Mouse (Mus musculus) CD4-positive, CD25-positive, alpha-beta regulatory T cell, adult 4 months (primary cell): ENCODE measurements around the gene Arfgap2. TPM values are rescaled to one million over a fixed set of nuclear protein-coding genes. Genes with fewer than 3 reads are reported as not detected.

Experiments used
- ATAC-seq: one replicate; pipeline ENCODE4 v1.8.0; 2017
- polyA plus RNA-seq, 2 experiments: library from polyadenylated mRNA; unstranded; fragments of 100-300 nt; shearing (Covaris generic); gene quantifications; one replicate each; pipeline ENCODE4 v1.2.1; 2017

Arfgap2 gene
- polyA plus RNA-seq = 100 to 1,000 TPM in 1 of 2 experiments, 10 to 100 TPM in 1; 87.2 to 143 TPM

DNA sequence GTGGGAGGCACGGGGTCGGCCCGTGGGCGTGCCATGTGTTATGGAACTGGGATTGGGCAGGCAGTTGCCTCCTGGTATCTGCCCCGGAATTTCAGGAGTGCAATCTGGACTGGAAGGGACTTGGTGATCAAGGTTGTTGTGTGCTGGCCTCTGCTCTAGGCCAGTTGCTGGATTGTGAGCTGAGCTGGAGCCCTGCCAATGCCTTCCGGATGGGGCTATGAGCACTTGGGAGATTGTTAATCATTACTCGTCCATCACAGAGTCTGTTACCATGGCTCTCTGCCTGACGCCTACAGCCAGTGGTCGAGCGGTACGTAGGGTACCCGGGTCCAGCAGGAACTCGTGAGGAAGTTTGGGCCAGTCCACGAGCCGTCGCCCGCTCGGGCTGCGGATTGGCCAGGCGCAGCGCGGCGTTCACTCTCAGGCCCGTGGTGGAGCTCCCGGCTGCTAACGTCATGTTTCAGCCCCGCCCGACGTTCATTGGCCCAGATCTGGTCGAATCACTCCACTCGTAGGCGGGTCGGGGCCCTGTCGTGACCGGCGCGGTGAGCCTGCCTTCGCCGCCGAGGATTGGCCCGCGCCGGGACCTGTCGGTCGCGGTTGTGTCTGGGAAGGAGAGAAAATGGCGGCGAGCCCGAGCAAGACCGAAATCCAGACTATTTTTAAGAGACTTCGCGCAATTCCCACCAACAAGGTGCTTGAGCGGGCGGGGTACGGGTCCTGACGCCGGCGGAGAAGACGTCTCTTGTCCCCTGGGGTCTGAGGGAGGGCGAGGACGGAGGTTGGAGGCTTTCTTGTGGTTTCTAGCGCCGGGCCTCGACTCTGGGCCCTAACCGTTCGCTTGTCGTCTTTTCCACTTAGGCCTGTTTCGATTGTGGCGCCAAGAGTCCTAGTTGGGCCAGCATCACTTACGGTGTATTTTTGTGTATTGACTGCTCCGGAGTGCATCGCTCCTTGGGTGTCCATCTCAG, at the start of gene Arfgap2:
Gene Arfgap2, plus strand, starts transcription at position 264 of the 971 bp plus-strand sequence.
- peak; percentile 99 for ATAC-seq

DNA sequence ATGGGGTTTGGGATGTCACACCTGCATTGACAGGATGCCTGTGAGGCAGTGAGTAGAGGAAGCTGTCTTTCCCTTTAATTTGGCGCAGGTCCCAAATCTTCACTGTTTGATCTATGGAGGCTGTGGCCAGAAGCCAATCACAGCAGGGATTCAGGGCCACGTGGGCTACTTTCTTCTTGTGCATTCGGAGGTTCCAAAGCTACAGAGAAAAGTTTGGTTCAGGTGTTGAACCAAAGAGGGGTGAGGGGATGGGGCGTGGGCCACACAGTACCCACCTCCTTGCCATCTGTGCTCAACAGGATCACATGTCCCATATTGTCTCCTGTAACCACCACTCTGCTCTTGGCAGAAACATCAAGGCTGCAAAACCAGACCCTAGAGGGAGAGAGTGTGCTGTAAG, 47.7 kb upstream of the Arfgap2 start:
- no peak for ATAC-seq

- no peak for ATAC-seq
Measured at GRCm38 (mm10) chr2:91220501-91220900, 44.3 kb upstream of the Arfgap2 start.

DNA sequence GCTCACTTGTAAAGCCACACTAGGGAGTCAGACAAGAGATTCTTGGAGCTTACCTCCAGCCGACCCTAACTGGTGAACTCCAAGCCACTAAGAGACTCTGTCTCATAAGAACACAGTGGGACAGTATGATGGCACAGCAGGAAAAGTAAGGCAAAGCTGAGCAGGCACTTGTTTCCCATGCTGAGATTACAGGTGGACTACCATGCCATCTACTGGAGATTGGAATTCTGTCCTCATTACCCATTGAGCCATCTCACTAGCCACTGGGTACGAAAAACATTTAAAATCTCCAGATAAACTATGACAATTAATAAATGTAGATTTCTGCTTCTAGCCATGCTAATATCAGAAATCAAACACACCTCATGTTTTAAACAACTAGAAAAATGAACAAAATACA, 41.2 kb upstream of the Arfgap2 start:
- ATAC-seq = no peak

DNA sequence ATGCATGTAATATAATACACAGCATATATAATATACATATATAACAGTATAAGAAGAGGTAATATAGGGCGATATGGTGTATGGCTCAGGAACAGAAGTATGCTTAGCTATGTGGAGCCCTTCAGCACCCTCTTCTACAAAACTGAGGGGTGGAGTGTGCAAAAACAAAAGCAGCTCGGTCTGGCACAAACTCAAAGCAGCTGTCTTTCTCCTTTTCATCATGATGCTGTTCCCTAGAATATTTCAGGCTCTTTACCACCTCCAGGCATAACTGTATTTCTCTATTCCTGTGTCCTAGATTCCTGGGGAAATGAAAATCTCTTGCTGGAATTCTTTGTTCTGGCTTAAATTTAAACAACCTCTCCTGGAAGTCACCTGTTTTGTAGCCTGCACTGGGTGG, 35.0 kb upstream of the Arfgap2 start:
- no peak for ATAC-seq

GRCm38 (mm10) chr2:91236601-91237510, 27.9 kb upstream of the Arfgap2 start, which contains the start of gene Ddb2:
Gene Ddb2 (minus strand): TSS chr2:91236982.
- peak; percentile 91 for ATAC-seq

DNA sequence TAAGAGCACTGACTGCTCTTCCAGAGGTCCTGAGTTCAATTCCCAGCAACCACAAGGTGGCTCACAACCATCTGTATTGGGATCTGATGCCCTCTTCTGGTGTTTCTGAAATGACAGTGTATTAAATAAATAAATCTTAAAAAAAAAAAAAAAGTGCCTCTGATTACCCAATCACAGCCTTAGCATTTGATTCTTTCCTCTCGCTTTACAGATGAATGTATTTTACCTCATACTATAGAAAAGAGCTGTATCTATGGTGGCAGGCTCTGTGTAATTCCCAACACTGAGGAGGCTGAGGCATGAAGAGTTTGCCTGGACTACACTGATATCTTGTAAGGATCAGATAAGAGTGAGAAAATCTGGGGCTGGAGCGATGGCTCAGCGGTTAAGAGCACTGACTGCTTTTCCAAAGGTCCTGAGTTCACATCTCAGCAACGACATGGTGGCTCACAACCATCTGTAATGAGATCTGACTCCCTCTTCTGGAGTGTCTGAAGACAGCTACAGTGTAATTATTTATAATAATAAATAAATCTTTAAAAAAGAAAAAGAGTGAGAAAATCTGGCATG, 27.2 kb upstream of the Arfgap2 start:
- peak; percentile 21 for ATAC-seq

DNA sequence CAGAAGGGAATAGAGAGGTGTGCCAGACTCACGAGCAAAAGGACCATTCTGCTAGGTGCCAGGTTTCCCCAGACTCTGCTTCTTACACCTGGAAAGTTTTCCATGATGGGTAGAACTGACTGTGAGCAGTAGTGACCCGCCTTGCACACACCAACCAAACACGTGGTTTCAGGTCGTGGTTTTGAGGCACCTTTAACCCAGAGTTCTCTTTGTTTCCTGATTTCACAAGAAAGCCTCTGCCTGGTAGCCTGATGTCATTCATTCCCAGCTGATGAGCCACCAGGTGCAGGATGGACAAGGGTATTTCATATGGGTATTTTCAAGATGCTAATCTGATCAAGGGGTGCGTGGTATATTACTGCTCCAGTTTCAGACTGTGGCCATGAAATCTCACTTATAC, 22.2 kb upstream of the Arfgap2 start:
- peak; percentile 58 for ATAC-seq

GRCm38 (mm10) chr2:91243416-91243815, 21.4 kb upstream of the Arfgap2 start:
- no peak for ATAC-seq

DNA sequence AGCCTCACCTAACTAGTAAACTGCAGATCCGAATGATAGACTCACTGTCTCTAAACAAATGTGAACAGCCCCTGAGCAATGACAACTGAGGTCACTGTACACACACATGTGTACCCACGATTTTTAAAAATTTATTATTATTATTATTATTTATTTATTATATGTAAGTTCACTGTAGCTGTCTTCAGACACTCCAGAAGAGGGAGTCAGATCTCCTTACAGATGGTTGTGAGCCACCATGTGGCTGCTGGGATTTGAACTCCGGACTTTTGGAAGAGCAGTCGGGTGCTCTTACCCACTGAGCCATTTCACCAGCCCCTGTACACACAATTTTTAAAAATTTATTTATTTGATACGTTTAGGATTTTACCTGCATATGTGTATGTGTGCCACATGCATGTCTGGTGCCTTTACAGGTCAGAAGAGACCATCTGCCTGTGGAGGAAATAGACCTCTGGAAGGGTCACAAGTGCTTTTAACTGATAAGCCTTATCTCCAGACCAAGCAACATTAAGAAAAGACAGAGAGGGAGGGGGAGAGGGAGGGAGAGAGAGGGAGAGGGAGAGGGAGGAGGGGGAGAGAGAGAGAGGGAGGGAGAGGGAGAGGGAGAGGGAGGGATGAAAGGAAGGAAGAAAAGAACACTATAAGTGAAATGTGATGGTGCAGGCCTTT, 20.1 kb upstream of the Arfgap2 start:
- no peak for ATAC-seq

- ATAC-seq = no peak
Measured at GRCm38 (mm10) chr2:91248366-91248765, 16.4 kb upstream of the Arfgap2 start.

DNA sequence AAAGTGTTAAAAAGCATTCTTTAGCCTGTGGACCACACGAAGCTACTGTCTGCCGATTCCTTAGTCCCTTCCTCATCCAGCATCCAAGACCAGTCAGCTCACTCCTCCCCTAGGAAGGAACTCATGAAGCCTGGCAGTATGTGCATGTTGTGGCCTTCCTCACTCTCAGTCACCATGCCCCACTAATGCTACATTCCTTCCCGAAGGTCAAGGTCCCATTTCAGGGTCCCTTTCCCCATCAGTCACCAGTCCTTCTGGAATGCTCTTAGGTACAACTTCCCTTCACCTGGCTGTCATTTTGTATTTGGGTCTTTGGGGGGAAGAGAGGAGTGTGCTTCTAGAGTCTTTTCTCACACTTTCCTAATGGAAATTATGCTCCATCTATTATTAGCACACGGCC, 12.8 kb upstream of the Arfgap2 start:
- no peak for ATAC-seq

- ATAC-seq = no peak
Measured at GRCm38 (mm10) chr2:91252512-91252911, 12.3 kb upstream of the Arfgap2 start.

DNA sequence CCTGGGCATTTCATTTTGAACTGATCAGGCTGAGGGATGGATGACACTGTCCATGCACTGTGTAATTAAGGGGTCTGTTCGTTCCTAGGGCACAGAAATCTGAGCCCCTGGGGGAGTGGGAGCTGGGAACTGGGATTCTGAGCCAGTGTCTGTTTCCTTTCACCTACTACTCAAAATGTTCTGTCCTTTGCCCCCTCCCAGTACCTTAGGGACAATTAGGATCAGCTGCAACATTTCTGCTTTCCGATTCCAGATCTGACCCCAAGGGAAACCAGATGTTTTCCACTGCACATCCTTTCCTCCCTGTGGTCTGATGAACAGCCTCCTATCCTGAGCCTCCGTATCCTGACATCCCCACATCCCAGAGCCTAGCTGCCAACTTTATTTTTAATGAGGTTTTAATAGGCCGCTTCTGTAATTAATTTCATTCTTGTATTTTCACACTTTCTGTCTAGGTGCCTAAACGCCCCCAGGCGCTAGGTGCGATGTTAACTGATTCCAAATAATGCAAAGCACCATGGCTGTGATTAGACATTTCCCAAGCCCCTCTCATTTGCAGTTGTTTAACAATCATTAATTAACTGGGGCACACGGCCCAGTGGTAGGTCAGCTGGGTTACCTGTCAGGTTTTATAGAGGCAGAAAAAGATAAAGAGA, 9.9 kb upstream of the Arfgap2 start:
- ATAC-seq = no peak

- peak; percentile 36 for ATAC-seq
Measured at GRCm38 (mm10) chr2:91255661-91256150, 9.1 kb upstream of the Arfgap2 start, which contains the start of gene Pacsin3. Gene Pacsin3 (plus strand): TSS chr2:91255954.

- peak; percentile 71 for ATAC-seq
Measured at GRCm38 (mm10) chr2:91256256-91257125, 8.3 kb upstream of the Arfgap2 start.

DNA sequence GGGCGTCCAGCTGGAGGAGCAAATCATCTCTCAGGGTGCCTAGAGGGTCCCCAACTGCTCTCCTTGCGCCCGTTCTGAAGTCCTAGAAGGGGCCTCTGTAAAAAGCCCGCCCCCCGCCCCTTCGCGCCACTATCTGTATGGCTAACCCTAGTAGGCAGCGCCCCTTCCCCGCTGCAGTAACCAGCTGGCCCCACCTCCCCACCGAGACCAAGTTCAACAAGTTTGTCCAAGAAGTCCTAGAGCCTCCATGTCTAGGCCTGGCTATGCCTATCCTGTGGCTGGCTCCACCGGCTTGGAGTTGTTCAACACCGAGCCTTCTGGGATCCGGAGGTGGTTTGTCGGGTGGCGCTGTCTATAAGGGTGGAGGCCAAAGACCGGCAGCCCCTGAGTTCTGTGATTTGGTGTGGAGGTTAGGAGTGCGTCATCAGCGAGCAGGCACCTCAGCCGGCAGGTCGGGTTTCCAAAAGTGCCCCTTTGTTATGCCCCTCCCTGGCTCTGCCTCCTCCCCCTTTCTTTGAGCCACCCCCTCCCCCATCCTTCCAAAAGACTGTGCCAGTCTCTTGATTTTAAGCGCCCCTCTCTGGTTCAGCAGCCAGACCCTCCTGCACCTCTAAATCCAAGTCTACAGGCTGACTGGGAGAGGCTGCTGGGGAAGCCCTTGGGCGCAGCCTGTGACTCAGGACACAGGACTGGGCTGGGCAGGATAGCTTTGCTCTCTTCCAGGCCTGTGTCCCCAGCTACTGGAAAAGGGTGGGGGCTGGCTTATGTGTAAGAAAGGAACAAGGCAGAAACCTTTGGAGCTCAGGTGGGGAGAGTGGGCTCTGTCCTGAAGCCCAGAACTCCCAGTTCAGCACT, 7.4 kb upstream of the Arfgap2 start:
- ATAC-seq = peak; percentile 10

DNA sequence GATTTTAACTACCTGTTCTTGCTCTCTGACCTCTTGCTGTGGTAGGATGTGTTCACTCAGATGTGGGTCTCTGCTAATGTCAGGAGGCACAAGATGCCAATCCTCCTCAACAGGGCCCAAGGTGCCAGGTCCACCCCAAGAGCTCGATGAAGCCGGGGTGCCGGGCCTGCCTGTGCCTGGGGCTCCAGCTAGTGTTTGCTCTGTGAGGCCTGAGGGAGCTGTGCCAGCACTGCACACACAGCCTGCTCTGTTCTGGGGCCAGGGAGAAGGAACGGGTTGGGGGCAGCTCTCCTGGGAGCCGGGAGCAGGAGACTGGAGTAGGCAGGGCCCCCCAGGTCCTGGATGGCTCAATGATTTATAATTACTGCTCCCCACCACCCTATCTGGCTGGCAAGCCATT, 6.7 kb upstream of the Arfgap2 start:
- ATAC-seq = no peak

DNA sequence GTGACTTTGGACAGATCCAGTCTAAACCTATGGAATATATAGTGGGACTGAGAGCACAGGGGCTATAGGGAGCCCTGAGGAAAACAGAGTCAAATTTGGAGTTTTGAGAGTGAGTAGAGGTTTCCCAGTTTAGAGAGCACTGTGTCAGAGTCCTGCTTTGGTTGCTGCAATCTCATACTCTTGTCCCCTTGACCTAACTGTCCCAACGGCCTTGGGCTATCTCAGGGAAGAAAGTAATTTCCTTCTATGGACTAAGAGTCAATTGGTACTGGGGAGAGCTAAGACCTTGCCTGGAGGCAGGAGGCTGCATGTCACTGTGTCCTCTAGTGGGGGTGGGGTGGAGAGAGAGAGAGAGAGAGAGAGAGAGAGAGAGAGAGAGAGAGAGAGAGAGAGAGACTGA, 5.9 kb upstream of the Arfgap2 start:
- no peak for ATAC-seq
